Mouse (Mus musculus): ENCODE data around the gene Dock4.

Dock4 gene

DNA sequence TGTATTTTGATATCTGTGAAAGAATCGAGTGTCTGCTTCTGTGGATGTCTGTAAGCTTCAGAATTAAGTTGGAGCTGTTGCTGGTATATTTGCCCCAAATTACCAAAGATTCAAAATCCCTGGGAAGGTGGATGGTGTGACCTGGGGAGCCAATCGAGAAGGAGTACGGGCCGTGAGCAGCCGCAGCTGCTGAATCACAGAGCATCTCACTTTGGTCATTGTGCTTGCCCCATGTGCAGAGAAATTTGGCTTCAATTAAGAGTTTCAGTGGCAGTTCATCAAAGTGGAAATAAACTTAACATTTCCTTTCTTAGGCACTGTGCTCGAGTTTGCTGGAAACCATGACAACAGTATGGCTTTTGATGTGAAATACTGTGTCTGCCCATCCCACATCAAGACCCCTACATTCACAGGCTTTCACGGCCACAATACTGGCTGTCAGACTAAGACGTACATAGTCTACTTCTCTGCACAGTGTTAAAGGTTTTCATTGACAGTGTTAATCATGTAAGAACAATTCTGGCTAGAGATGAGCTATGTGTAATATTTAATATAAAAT lies 321.6 kb downstream of the Dock4 start:
- DNase-seq (ENCODE audit: low read depth): no peak

DNA sequence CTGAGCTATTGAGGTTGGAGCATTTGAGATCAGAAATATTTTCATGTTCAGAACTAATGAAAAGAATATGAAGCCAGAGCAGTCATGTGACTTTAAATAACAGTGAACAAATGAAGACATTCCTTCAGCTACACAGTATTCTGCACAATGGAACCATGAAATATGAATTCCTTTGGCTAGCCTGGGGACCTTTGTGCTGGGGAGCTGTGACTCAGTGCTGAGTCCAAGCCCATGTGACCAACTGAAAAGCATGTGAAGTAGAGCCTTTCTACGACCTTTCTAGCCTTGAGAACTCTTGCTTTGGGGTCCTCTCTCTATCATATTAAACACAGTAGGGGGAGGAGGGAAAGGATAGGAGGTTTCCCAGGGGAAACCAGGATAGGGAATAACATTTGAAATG lies 327.3 kb downstream of the Dock4 start:
- DNase-seq (ENCODE audit: low read depth): no peak

DNA sequence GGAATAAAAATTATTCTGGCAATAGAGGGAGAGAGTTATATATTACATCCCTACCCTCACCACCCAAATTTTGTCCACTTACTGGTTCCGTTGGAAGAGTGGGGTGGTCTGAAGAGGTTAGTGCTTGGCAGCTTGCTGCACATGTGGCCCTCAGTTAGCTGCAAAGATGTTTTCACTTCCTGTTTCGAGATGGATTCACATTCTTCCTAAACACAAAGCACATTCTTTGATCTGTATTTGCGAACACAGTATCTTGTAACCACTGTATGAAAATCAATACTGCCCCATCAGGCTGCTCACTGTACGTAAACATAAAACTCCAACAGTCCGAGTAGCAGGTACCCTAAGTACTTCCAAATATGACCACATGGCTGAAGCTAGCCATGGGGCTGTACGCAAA lies 335.8 kb downstream of the Dock4 start:
- no peak for DNase-seq (ENCODE audit: low read depth)

DNA sequence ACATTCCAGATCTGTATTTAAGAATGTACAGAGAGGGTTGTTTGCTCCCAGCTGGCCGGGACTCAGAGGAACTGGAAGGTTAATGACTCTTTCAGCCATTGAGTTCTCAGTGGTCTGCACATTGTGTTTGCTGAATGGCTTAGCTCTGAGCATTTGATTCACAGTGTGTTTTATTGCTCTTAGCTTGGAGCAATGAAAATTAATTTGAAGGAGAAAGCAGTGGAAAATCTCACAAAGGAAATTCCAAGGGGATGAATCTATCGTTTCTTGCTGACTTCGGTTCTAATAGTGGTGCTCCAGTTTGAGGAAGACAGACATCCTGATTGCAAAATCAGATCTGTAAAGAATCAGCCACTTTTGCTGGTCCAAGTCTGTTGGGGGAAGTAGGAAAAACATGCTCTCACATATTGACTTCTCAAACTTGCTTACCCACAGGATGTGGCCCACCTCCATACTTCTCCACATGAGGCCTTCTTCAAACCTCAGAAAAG lies 342.9 kb downstream of the Dock4 start:
- DNase-seq (ENCODE audit: low read depth): no peak

DNA sequence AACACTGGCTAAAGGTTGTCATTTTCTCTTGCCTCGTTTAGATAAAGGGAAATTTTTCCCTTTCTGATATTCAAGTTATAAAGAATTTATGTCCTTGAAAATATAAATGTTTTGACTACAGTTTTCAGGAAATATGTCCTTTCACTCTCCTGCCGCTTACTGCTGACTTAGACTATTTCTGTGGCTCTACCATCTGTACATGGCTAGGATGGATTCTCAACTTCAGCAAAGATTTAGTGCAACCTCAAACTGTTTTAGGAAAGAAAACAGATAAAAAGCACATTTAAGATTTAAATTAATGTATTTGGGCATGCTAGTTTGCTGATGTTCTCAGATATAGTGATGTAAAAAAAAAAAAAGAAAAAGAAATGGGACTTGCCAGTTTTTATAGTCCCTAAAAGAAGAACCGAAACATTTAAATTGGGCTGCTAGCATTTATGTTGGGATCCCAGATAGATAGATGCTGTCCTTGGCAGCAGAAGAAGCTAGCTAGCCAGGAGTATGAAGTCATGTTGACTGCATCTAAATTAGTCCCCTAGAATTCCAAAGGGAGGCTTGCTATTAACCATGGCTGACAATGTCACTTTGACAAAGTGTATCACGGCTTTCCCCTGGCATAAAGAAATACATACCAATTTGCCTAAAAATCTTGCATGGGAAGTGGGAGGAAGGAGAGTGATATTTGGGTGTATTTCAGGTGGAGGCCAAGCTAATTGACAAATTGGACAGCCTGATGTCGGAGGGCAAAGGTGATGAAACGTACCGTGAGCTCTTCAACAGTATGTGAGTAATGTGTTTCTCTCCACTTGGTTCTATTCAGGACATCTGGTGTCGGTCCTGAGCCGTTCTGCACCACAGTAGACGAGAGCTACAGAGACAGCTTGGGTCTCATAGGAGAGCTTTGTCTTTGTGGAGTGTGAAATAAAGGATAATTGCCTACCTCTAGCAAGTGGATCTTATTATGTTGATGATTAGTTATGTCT lies 343.9 kb downstream of the Dock4 start:
- no peak for DNase-seq (ENCODE audit: low read depth)

DNA sequence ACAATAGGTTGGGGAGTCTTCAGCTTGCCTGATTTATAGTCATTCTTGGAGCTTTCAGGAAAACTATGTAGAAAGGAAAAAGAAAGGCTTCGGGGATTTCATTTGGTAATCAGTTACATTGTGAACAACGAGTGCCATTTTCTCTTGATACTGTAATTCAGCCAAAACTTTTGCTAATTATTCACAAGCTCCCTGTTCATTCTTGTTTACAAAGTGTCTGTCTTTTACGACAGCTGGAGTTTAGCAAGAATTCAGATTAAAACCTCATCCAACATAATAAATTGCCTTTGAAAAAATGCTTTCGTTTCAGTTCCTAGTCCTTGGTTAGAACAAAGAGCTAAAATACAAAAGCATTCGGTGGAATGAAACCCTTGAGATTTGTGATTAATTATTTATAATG lies 345.5 kb downstream of the Dock4 start:
- no peak for DNase-seq (ENCODE audit: low read depth)

DNA sequence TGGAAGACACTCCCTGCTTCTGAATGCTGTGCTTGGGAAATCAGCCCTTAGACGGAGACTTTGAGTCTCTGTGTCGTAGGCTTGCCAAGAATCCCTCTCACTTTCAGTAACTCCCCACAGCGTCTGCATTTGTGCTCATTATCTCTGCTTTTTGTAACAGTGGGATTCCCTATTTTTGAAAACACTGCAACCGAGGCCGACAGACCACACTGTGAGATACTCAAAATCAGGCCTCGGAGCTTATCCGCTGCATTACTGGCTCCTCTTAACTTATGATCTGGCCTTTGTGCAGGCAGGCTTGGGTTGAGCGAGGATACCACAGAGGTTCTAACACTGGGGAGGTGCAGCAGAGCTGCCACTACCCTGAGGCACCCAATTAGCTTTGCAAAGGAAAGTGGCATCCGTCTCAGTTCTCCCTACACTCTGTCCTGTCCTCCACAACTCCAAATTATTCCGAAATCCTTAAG lies 346.5 kb downstream of the Dock4 start:
- DNase-seq (ENCODE audit: low read depth): no peak

DNA sequence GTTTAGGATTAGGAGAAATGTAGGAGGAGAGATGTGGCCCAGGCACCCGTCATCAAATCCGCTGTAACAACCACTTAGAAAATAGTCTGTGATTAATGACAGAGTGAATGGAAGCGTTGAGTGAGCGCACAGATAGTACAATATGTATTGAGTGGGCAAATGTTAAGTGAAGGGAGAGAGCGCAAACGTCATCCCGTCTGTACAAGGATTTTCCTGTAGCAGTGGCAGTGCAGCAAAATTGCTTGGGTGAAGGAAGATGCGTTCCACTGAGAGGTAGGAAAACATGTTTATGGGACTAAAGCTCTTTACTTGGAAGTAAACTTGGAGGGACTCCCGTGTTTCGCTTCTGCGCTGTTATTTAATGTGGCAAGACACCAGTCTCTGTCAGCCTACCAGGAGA lies 348.3 kb downstream of the Dock4 start:
- DNase-seq (ENCODE audit: low read depth): no peak

DNA sequence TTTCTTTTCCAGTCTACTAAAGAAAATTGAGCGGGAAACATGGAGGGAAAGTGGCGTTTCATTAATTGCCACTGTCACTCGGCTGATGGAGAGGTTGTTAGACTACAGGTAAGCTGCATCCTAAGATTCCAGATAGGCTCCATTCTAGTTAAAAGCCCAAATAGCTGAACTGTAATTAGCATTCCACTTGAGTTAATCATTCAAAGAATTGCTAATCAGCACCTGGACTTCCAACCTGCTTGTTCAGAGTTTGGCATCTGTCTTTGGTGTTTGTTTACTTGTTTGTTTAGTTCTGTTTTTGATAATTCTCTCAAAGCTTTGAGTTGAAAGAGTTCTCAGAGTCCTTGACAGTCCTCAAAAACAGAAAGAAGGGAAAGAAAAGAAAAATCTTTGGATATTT lies 349.0 kb downstream of the Dock4 start:
- DNase-seq (ENCODE audit: low read depth): no peak

DNA sequence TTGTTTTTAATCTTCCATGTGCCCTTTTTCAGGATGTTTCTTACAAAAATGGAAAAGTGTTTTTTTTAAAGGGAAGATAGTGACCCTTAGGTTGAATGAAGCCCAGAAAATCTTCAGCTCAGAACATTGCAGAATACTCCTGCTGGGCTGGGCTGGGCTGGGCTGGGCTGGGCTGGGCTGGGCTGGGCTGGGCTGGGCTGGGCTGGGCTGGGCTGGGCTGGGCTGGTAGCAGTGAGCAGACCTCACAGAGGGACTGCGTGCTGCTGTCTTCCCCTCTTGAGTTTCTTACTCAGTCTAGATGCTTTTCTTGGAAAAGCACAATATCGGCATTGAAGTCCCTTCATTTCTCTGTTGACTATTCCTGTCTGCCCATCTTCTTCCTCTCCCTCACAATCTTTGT lies 350.0 kb downstream of the Dock4 start:
- DNase-seq (ENCODE audit: low read depth): no peak

DNA sequence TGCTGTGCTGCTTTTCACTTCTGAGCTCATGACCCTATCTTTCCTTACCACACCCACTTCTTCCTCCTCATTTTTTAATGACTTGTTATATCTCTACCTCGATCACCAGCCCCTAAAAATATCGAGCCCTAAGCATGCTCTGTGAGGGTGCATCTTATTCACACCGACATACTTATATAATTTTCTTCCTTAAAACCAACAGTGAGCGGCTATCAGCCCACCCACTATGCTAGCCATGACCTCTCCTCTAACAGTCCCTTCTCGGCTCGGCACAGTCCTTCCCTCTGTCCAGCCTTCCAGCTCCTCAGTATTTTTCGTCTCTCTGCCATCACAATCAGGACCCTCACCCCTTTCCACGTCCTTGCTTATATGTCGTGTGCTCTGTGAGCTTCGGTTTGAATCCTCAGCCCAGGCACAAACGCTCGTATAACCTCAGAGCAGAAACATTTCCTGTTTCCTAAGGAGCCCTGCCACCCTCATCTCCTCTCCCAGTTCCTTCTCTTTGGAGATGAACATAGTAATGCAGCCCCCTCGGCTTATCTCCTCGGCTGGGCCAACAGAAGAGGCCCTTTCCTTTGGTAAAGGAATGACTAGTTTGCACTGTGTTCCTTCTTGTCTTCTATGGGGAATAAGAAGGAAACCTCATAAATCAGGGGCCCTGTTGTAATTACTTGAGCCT lies 351.2 kb downstream of the Dock4 start:
- no peak for DNase-seq (ENCODE audit: low read depth)

DNA sequence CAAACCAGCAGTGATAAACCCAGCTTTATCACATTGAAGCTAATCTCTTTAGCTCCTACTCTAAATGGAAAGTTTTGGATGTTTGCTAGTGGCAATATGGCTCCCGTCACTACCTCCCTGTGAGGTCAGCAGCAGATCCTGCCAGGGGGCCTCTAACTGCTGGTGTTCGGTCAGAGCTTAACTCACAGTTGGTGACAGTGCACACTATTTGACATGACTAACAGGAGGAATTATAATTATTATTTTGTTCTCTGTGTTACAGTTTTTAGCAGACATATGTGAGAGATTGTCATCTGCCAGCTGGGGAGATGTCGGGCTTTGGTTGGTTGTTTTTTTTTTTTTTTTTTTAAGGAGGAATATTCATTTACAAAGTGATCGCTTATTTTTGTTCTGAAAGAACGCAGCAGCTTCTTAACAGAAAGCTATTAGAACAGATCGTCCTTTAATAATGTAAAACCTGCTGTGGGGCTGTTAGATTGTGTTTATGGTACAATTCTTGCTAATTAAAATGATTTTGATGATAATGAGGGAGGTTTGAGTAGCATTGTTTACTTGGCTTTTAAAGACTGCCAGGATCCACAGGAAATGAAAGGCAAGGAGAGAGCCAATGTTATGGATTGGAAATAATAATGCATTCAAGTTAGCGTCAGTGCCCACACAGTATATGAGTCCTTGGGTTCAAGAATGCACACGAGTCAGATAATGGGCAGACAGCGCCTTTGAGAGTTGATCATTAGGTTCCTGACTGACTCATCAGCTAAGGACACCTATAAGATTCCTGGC lies 352.0 kb downstream of the Dock4 start:
- DNase-seq (ENCODE audit: low read depth): no peak

DNA sequence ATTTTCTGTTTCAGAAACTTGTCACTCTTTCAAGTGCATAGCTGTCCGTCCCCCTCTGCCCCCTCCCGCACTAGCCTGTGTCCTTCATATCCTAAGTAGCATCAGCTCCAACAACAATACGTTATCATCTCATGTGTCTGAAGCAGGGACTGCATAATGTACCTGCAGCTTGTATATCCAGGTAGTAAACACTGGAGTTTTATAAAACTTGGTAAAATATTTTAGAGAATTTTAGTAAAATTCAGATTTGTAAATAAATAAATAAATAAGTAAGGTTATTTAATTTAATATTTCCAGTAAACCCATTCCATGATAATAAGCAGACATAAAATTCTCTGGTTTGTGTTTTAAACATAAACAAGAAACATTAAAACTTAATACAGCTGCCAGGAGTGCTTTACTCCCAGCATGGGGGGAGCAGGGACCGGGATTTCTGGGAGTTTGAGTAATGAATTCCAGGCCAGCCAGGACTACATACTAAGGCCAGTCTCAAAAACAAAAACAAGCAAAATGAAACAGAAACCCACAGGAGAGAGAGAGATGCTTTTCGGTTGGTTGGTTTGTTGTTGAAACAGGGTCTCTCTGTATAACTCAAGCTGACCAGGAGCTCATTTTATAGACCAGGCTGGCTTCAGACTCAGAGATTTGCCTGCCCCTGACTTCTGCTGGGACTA lies 352.7 kb downstream of the Dock4 start:
- DNase-seq (ENCODE audit: low read depth): no peak

DNA sequence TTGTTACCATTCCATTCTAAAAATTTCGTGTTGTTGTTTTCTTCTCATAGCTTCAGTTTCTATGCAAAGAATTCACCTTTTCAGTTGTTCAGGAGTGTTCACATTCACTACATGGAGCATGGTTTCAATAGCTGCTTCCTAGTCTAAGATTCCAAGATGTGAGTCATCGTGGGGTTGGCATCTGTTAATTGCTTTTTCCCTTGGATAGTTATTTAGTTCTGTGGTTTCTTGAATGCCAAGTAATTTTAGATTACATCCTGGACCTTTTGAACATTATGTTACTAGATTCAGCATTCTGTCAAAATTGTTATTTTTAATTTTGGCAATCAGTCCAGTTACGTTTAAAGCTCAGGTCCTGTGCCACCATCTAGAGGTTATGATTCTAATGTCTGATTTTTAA lies 355.7 kb downstream of the Dock4 start:
- DNase-seq (ENCODE audit: low read depth): no peak

DNA sequence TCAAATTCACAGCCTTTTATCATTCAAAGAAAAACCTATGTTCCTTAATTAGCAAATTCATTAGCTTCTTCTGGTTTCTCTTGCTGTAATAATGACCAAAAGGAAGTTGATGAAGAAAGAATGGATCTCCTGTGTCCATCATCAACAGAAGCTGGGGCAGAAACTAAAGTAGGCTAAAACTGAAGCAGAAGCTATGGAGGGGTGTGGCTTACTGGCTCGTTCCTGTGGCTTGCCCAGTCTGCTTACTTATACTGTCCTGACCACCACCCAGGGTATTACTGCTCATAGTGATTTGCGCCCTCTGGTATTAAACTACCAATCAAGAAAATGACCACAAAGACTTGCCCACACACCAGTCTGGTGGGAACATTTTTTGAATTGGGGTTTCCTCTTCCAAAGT lies 359.5 kb downstream of the Dock4 start:
- no peak for DNase-seq (ENCODE audit: low read depth)

DNA sequence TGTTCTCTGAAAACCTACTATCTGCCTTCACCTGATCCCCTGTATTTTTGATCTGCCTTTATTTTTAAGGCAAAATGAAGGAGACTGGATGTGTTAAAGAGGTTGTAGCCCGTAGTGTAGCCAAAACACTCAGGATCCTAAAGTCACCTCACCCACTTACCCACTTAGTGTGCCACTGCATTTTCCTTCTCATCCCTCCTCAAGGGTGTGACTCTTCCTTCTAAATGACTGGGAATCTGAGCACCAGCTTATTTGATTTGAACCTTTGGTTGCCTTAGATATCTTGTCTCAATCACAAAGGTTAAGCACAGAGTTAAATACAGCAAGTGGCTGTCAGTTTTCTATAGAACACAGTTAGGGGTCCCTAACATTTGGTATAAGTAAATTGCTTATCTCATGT lies 362.2 kb downstream of the Dock4 start:
- DNase-seq (ENCODE audit: low read depth): no peak

DNA sequence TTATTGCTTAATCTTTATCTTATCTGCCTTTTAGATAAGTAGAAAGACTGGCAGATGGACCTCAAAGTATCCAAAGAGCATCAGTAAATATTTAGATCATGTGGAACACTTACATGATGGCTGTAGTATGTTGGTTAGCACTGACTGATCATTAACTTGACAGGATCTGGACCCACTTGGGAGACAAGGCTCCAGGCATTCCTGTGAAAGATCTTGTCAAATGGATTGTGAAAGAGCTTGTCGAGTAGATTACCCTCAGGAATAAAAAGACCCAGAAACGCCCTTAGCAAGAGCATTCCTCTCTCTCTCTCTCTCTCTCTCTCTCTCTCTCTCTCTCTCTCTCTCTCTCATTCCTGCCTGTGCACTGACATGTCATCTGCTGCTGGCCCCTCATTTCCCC lies 367.7 kb downstream of the Dock4 start:
- DNase-seq (ENCODE audit: low read depth): no peak

DNA sequence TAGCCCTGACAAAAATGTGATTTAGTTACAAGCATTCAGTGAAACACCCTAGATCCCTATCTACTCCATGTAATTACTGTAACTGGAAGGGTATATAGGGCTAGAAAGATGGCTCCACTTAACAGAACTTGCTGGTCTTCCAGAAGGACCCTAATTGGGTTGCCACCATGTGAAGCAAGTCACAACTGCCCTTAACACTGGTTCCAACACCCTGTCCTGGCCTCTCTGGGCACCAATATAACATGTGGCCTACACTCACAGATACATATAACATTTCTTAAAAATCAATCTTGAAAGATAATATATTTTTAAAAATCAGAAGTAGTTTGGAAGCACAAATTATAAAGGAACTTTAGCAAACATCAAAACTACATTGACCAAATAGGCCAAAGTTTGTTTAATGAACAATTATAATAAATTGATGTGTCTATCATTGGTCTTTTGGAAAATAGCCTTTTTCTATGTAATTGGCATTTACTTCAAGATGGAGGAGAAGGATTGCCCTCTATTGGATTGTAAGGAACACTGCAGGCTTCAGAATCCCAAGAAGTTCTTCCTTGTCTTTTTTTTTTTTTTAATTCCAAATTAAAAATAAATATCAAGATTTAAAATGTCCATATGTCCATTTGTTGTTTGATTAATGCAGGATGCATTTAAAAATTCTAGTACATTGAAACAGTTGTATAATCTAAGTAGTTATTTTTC lies 369.1 kb downstream of the Dock4 start:
- DNase-seq (ENCODE audit: low read depth): no peak

DNA sequence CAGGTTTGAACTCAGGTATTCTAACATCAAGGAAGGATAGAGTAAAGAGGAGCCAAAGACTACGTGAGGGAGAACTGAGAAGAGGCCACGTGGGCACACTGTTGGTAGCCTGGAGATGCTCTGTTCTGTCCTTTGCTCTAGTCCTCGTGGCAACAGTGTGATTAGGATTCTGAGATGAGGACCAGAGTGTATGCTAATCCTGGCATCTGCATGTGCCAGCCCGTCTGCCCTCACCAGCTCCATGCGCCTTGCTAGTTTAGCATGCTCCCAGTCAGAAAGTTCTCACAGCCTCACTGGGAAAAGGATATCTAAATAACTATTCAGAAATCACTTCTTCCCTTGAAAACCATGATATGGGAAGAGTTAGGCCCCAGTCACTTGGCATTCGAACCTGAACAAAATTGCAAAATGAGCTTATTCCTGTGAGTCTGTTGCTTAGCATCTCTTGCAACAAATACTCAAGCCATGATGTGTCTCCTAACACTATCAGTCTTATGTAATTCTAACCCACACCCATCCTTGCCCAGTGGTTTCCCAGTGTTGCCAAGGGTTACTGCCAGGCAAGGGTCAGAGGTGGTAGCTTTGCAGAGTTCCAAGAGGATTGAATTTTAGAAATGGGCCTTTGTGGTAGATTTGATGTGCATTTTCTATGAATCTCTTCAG lies 372.4 kb downstream of the Dock4 start:
- no peak for DNase-seq (ENCODE audit: low read depth)

DNA sequence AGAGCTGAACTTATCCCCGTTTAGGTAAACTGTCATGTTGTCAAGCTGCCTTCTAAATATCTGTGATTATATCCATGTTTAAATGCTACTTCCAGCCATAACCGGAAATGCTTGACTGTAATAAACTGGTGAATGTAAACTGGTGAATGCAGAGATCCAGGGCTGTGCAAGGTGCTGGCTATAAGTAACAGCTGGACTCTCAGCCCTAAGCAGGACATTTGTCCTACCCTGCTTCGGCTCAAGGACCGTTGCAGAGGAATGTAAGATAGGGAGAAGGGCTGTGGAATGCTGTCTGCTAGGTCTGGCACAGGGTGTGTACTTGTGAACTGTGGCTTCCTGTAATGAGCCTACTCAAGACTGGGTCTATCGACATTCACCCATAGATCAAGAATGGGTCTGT lies 377.9 kb downstream of the Dock4 start:
- no peak for DNase-seq (ENCODE audit: low read depth)
